Mouse (Mus musculus): Measurements from ENCODE around the gene Sos2.
"Not testable (repeated sequence)": the region's sequence is repeated elsewhere in the genome, so short reads cannot be mapped to it uniquely, and the experiment has no call there.

Sos2 gene

GRCm38 (mm10) chr12:69568266-69568665, 113.4 kb downstream of the Sos2 start:
- no peak for DNase-seq

GRCm38 (mm10) chr12:69561006-69561405, 120.6 kb downstream of the Sos2 start:
- not testable (repeated sequence) for DNase-seq

GRCm38 (mm10) chr12:69556221-69556861, 125.3 kb downstream of the Sos2 start:
- no peak for DNase-seq

GRCm38 (mm10) chr12:69545456-69546178, 136.0 kb downstream of the Sos2 start:
- DNase-seq = no peak

- no peak for DNase-seq
Observed at GRCm38 (mm10) chr12:69544994-69545393, 136.7 kb downstream of the Sos2 start.

- DNase-seq = no peak
Observed at GRCm38 (mm10) chr12:69544562-69544961, 137.1 kb downstream of the Sos2 start.

GRCm38 (mm10) chr12:69542376-69542775, 139.3 kb downstream of the Sos2 start:
- no peak for DNase-seq

DNA sequence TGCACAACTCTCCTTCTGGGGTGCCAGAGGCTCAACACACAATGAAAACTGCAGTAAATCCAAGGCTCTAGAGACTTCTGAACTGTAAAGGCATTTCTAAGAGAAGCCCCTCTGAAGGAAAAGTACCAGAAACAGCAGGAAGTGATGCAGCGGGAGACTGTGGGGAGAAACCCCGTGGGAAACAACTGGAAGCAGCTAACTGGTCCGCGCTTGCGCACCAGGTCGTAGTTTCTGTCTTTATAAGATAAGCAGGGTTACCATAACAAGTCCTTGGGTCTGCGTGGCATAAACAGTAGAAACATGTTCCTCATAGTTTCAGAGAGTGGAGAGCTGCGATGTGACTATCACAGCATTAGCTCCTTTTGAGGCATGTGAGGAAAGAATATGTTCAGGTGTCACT, 140.0 kb downstream of the Sos2 start:
- DNase-seq = no peak

DNA sequence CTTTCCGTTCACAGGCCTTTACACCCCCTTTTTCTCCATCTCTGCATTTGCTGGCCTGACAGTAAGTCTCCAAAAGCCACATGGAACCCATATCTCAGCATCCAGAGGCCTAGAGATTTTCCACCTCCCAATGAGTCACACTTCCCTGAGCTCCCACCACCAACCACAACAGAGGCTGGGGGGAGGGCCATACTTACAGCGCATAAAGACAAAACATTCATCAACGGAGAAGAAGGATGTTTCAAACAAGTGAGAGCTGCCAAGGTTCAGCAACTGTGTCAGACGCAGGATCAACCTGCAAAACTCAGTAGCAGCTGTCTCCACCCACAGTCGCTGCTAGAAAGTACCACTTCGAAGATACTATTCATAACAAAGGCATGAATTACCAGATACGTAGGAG, 142.3 kb downstream of the Sos2 start:
- DNase-seq = peak; percentile 14

- no peak for DNase-seq
Observed at GRCm38 (mm10) chr12:69538362-69538950, 143.2 kb downstream of the Sos2 start.

DNA sequence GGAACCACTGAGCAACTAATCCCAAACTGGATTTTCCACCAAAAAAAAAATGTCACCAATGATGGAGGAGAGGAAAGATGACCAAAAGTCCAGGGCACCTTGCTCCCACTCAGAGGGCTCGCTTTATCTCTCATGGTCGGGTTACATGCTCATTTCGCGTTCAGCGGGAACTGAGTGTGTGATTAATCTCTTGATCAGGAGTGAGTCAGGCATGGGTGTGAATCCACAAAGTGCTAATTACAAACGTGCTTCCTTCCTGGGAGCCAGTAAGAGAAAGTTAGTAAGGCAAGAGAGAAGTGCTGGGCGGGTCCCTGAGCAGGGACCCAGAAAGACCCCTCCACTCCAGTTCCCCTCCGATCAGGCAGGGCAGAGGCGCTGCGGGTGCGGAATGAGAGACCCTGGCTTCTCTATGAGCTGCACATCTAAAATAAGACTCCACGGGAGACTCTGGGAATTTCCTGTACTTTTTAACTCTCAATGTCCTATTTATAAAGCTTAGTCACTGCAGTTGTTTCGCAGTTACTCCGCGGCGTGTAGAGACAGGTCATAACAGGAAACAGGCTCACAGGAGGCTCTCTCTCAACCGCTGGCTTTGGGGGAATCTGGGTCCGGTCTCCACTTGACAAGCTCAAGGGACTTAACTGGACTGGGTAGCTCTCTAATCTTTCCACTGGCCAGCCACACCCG, 143.8 kb downstream of the Sos2 start:
- DNase-seq = peak; percentile 35

GRCm38 (mm10) chr12:69537243-69537674, 144.4 kb downstream of the Sos2 start:
- DNase-seq = peak; percentile 23

GRCm38 (mm10) chr12:69536616-69537242, 144.9 kb downstream of the Sos2 start:
- DNase-seq = no peak

All from right cerebral cortex, postnatal 25 days (tissue).